Mouse (Mus musculus): Measurements from ENCODE around the gene Pim1.

Pim1 gene

DNA sequence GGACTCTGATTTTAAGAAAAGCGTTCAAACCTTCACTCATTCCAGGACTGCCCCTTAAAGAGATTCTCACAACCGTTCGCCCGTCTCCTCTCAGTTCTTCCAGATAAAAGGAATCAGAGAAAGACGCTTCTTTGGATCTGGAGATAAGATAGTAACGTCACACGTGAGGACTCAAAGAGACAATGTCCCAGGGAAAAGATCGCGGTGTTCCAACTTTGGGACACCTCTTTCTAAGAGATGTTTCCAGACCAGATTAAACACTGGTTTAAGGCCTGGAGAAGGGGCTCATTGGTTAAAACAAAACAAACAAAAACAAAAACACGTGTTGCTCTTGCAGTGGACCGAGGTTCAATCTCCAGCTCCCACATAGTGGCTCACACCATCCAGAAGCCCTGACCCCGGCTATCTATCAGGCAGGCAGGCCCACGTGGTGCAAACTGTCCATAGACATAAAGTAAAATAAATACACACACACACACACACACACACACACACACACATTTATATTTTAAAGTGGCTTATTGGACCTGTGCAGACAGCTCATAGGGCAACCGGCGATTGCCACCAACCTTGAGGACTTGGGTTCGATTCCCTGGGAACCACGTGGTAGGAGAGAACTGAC is 25.9 kb upstream of the Pim1 start:
- DNase-seq (ENCODE audit: extremely low read depth, insufficient read length, low spot score), result no peak

GRCm38 (mm10) chr17:29465405-29466010 is 25.0 kb upstream of the Pim1 start:
- DNase-seq (ENCODE audit: extremely low read depth, insufficient read length, low spot score), result no peak

- DNase-seq (ENCODE audit: extremely low read depth, insufficient read length, low spot score), result no peak
These were observed 23.5 kb upstream of the Pim1 start for GRCm38 (mm10) chr17:29467030-29467429.

DNA sequence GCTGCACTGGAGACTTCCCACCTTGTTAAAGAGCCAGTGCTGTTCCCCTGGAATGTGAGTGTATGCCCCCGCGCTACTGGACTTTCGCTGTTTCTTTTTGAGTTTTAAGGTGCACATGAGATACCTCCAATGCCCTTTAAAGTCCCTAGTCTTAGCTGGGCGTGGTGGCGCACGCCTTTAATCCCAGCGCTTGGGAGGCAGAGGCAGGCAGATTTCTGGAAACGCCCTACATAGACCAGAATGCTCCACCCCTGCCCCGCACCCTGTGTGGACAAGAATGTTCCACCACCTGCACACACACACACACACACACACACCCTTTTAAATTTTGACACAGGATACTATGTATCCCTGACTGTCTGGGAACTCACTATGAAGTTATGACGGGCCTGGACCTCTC is 17.1 kb upstream of the Pim1 start:
- no peak for DNase-seq (ENCODE audit: extremely low read depth, insufficient read length, low spot score)

DNA sequence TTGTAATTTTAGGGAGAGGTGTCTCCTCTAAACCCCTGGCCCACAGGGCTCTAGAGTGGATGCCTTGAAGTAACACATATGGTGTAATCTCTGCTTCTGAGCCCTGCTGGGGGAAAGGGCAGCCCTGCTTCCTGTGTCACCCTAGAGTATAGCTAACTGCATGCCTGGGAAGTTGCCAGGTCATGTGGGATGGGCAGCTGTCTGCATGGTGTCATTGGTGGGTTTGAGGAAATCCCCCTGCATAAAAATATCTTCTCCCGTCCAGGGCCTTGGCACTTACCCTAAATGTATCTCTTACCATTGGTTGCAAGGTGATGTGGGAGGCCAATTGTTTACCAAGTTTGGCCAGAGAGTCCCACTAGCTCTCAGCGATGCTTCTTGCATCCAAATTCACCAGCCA is 16.5 kb upstream of the Pim1 start:
- no peak for DNase-seq (ENCODE audit: extremely low read depth, insufficient read length, low spot score)

GRCm38 (mm10) chr17:29475142-29475541 is 15.4 kb upstream of the Pim1 start:
- no peak for DNase-seq (ENCODE audit: extremely low read depth, insufficient read length, low spot score)

- DNase-seq (ENCODE audit: extremely low read depth, insufficient read length, low spot score), result no peak
These were observed 14.1 kb upstream of the Pim1 start for GRCm38 (mm10) chr17:29476461-29476860.

DNA sequence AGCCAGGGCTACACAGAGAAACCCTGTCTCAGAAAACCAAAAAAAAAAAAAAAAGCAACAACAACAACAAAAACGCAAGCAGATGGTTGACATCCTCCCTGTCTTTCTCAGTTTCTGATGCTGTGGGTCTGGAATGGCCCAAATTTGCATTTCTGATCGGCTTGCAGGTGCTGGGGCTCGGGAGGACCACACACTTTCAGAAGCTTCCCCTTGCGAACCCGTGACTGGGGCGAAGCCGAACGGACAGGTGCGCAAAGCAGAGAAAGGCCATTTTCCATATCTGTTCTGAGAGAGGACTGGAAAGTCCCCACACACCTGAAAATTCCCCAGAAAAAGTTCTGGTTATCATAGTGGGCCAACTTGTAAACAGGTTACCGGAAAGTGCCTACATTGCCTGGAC is 13.2 kb upstream of the Pim1 start:
- no peak for DNase-seq (ENCODE audit: extremely low read depth, insufficient read length, low spot score)

DNA sequence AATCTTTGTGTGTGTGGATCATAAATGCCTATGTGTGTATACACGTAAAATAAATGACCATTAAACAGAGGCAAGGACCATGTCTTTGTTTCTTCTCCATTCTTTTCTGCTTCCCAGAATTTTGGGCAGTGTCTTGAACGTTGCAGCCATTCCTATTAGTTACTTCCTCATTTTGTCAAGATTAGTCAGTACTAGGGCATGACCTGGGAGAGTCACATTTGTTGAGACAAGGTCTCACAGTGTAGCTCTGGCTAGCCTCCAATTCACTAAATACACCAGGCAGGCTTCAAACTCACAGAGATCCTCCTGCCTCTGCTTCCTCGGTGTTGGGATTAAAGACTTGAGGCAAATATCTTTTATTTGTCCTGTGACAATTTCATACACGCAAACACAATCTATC is 12.3 kb upstream of the Pim1 start:
- no peak for DNase-seq (ENCODE audit: extremely low read depth, insufficient read length, low spot score)

DNA sequence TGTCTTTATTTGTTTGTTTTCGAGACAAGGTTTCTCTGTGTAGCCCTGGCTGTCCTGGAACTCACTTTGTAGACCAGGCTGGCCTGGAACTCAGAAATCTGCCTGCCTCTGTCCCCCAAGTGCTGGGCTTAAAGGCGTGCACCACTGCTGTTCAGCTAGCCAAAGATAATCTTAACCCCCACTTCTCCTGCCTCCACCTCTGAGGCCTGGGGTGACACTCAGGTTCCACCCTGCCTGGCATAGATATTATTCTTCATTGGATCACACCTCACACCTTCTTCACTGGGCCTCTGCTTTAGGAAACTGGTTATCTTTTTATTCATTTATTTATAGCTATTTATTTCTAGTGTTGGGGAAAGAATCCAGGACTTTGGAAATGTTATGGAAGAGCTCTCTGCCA is 10.3 kb upstream of the Pim1 start:
- DNase-seq (ENCODE audit: extremely low read depth, insufficient read length, low spot score), result no peak

GRCm38 (mm10) chr17:29482632-29483031 is 7.9 kb upstream of the Pim1 start:
- DNase-seq (ENCODE audit: extremely low read depth, insufficient read length, low spot score), result no peak

GRCm38 (mm10) chr17:29483282-29483681 is 7.3 kb upstream of the Pim1 start:
- DNase-seq (ENCODE audit: extremely low read depth, insufficient read length, low spot score), result no peak

DNA sequence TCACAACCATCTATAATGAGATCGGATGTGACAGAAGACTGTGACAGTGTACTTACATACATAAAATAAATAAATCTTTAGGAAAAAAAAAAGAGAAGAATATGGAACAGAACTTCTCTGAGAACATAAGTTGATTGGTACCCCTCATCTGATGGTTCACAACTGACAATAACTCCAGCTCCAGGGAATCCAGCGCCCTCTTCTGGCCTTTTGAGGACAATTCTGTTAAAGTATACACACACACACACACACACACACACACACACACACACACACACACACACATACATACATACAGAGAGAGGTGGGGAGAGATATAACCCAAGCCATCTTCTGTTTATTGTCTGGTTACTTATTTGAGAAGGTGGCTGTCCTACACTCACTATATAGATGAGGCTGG is 6.1 kb upstream of the Pim1 start:
- DNase-seq (ENCODE audit: extremely low read depth, insufficient read length, low spot score), result no peak

GRCm38 (mm10) chr17:29485336-29486233 is 5.0 kb upstream of the Pim1 start:
- DNase-seq (ENCODE audit: extremely low read depth, insufficient read length, low spot score), result peak; percentile 69

- no peak for DNase-seq (ENCODE audit: extremely low read depth, insufficient read length, low spot score)
These were observed 2.1 kb upstream of the Pim1 start for GRCm38 (mm10) chr17:29488257-29488977.

DNA sequence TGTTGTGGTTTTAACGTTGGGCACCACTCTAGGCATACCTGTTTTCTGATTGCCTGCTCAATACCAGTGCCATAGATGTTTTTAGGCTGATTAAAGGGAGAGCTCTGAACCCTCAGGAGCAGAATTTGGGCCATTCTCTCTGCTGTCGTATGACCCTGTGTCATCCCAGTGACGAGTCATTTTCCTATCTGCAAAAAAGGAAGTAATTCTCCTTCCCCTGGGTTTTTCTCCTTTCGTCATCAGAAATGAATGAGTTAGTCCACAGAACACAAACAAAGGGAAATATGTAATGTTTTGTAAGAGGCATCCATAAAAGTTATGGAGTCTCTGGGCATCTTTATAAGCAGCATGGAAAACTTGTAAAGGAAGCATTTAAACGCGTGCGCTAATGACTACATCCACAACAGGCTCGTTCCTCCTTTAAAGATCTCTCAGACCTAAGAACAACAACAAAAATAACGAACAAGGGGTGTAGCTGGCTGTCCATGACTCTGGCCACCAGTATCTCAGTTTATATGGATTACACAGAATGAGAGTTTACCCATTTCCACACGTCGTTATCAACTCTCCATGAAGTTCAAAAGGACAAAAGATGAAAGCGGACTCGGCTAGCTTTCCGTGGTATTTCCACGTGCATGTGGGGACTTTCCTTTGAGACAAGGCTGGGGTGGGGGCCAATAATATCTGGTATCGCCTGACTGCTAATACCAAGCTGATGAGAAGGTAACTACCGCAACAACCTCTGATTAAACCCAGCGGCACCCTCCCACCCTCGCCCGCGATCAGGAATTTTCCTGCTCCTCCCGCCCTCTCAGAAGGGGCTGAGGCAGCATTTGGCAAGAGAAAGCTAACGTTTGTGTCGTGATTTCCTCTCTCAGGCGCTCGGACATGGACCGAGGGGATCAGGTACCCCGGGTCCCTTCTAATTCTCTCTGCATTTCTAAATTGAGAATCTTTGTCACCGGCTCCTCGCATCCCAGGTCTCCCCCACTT is 1.3 kb upstream of the Pim1 start:
- DNase-seq (ENCODE audit: extremely low read depth, insufficient read length, low spot score), result no peak

DNA sequence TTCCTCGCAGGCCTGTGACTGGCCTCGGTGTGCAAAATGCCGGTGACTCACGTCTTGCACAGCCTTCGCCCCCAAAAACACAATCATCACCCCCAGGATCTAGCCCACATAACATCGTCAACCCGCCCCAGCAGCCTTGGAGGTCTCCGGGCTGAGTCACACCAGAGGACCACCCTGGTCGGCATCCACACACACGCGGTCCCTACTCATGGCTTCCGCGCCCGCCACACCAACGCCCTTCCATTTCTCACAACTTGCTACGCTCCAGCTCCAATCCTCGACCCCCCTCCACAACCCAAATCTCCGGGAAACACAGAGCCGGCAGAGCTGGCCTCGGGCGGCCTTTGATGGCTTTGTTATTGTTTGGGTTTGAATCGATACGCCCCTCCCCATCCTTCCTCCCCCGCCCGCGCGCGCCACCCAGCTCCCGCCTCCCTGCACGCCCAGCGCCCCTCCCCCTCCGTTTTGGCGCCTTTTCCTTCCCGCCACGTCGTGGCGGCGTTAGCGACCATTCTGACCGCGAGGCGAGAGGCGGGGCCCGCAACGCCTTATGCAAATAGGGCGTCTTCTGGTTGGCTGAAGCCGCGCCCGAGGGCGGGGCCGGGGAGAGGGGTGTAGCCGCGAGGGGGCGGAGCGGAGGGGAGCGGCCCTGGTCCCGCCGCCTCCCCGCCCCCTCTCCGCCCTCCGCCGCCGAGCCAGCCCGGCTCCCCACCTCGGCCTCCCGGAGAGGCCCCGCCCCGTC is 411 bp upstream of the Pim1 start:
- DNase-seq (ENCODE audit: extremely low read depth, insufficient read length, low spot score), result peak; percentile 98

DNA sequence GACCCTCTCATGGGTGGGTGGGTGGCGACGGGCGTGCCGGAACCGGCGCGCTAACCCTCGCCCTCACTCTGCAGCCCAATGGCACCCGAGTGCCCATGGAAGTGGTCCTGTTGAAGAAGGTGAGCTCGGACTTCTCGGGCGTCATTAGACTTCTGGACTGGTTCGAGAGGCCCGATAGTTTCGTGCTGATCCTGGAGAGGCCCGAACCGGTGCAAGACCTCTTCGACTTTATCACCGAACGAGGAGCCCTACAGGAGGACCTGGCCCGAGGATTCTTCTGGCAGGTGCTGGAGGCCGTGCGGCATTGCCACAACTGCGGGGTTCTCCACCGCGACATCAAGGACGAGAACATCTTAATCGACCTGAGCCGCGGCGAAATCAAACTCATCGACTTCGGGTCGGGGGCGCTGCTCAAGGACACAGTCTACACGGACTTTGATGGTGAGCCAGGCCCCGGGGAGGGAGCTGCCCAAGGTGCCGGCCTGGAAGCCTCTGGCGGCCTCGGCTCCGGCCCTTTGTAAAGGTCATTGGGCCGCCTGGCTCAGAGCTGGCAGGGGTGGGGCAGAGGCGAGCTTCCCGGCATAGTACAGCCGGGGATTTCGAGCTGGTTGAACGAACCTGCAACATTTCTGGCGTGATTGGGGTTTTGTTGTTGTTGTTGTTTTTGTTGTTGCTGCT is 1.2 kb downstream of the Pim1 start:
- DNase-seq (ENCODE audit: extremely low read depth, insufficient read length, low spot score), result peak; percentile 77

Data from 3134 (cell line).